Mouse (Mus musculus) embryo, embryonic 11.5 days (tissue): ENCODE results near the gene Hadha.
A peak's percentile ranks its signal among the peaks of the same experiment; 100 is the strongest.

Experiments used
- DNase-seq: peaks from one replicate; pipeline ENCODE4 v3.0.0-alpha.2; 2012; ENCODE audit warnings: low read depth, low spot score

The Hadha gene

GRCm38 (mm10) chr5:30111771-30112170 is 43.2 kb downstream of the Hadha start:
- no peak for DNase-seq

DNA sequence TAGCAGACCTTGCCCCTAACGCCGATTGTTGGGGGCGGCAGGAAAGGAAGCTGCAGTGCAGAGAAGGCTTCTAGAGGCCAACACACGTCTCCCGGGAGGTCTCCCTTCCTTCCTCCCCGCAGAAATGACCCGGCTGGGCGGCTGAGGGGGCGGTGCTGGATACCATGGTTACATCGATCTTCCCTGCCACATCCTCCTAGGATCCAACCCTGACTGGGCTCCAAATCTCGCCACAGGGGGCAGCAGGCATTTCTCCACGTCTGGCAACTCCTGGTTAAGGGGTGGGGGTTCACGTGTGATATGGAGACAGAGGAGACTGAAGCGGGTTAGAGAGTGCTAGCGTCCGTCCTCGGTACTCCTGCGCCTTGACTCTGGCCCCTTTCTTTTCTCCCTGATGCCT is 43.8 kb downstream of the Hadha start:
- DNase-seq, result no peak

DNA sequence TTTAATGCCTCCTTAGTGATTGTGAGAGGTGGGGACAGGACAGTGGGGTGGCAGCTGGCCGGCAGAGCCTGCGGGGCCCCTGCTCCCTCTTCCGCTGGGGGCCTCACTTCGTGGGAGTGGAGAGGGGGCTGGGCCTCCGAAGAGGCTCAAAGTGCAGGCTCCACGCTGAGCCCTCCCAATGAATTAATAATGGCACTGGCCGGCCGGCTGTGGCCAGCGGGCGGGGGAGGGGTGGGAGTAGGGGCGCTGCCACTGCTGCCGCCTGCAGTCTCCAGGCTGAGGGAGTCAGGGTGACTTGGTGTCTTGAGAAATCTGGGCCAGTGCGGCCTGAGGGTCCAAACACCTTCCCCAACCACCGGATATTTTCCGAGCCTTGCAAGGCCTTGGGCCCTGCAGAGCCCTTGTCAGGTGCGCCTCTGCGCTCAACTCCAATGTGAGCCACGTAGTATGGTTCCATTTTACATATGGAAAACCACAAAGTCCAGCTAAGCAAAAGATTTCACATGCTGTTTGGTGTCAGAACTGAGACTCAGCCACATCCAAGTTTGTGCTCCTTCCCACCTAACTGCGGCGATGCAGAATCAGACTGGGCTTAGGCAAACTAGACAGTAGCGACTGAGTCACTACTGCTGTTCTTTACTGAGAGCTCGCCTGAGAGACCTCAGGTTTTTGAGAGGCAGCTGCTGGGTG is 44.4 kb downstream of the Hadha start:
- DNase-seq, result no peak

GRCm38 (mm10) chr5:30109899-30110298 is 45.1 kb downstream of the Hadha start:
- no peak for DNase-seq

GRCm38 (mm10) chr5:30108233-30108632 is 46.7 kb downstream of the Hadha start:
- no peak for DNase-seq

- no peak for DNase-seq
These were observed 47.3 kb downstream of the Hadha start for GRCm38 (mm10) chr5:30107611-30108041.

DNA sequence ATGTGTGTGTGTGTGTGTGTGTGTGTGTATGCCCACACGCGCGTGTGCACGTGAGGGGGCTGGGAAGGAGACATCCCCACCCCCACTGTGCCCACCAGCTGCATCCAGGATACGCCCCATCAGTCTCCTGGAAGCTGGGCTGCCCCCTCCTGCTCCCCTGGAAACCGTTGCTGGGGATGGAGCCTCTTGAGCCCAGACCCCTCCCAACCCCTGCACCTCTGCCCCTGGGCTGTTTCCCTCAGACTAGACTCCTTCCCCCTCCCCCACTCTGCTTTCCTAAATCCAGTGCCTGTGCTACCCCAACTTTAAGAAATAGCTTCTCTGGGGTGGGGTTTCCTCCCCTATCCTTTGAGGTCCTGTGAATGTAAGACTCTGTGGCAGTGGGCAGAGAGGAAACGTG is 47.8 kb downstream of the Hadha start:
- DNase-seq, result no peak

DNA sequence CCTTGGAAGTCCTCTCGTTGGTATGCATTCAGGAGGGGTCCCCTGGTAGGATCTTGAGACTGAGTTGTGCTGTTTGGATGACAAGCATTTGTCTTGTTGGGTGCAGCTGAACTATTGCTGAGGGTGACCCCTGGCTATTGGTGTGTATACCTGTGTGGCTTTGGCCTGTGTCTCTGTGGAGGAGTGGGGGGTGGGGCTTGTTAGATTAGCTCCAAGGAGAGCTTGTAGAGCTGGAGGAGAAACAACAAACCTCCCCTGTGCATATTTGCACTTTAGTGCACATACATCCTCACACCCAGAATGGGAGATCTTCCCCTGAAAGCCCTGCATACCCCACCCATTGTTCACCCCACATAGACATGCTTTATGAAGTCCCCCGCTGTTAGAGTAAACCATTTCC is 48.2 kb downstream of the Hadha start:
- DNase-seq, result no peak

GRCm38 (mm10) chr5:30105668-30106300 is 49.2 kb downstream of the Hadha start, which contains the start of gene 3110082J24Rik:
Gene 3110082J24Rik (minus strand): TSS chr5:30106086.
- no peak for DNase-seq

DNA sequence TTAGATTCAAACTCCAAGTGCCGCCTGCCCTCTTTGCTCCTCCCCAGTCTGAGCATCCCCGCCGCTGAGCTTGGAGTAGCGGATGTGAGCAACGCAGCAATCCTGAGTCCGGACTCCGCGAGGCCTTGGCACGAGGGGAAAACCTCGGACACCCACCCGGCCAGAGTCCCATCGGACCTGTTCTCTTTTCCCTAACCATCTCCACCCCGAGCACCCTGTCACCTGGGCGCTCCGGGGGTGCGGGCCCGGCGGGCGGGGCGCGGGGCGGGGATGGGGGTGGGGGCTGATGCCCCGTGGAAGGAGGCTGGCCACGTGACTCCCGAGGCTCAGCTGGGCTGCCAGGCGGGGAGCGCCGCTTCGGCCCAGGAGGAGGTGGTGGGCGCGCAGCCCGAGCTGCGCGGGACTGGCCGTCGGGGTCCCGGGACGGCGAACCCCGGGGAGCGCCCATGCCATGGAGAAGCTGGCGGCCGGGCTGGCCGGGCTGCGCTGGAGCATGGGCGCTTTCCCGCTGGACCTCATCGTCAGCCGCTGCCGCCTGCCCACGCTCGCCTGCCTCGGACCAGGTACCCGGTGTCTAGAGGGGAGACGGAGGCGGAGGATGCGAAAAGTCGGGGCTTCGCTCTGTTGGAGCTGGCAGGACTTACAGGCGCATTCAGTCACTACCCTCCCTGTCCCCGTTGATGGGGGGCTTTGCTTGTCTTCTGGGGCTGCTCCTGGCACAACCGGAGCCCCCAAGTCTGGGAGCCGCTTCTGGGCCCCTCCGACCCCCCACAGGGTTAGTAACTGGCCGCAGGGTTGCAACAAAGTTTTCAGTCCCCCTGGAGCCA is 49.9 kb downstream of the Hadha start, which contains the start of gene Garem2:
Gene Garem2 (plus strand): TSS at position 321 of the 827 bp plus-strand sequence.
- DNase-seq, result no peak

- DNase-seq, result no peak
These were observed 50.6 kb downstream of the Hadha start for GRCm38 (mm10) chr5:30104339-30104738.

DNA sequence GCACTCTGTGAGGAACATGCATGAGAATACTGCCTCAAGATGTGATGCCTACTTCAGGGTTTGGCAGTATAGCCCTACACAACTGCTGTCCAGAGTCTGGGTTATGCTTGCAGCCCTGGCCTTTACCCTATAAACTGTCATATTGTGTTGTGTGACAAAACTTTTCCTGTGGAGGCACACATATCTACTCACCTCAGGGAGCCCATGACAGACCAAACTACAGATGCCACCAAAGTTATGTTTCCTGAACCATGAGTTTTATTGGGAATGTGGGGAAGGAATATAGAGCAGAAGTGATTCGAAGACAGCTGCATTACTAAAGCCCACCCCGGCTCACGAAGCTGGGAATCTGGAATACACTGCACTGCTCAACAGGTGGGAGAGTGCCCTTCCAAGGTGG is 51.6 kb downstream of the Hadha start:
- DNase-seq, result no peak

GRCm38 (mm10) chr5:30098260-30098659 is 56.7 kb downstream of the Hadha start:
- DNase-seq, result no peak

GRCm38 (mm10) chr5:30095731-30096130 is 59.2 kb downstream of the Hadha start:
- no peak for DNase-seq

DNA sequence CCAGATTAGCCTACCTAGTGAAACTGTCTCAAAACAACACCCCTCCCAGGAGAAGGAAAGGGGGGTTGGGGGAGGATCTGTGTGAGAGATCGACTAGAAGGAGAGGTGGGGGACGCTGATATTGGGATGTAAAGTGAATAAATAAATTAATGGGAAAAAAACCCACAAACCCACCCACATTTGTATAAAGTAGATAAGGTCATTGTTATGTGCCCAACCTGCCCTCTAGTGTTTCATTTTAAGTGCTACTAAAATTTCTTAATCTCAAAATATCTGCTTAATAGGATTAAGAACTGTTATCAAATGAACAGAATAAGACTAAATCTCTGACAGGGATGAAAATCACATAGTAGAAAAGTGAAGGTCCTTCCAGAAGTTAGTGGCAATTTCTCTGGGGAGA is 60.6 kb downstream of the Hadha start:
- DNase-seq, result no peak

DNA sequence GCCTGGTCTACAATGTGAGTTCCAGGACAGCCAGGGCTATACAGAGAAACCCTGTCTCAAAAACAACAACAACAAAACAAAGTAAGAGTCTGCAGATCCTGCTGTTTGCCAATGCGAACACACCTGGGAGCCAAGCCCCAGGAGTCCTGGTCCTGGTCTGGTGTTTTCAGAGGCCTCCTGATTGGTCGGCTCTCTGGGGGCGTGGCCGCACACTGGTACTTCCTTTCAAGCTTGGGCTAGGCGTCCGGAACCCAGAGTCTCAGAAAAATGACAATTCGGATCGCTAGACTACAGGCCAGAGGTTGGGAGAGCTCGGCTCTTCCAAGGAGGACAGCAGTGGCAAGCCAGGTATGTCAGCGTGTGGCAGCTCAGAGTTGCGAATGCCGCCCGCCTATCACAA is 62.3 kb downstream of the Hadha start:
- no peak for DNase-seq

GRCm38 (mm10) chr5:30072825-30073821 is 81.8 kb downstream of the Hadha start, which contains the start of gene Tyms:
Gene Tyms (minus strand): TSS chr5:30073617.
- DNase-seq, result peak; percentile 76

GRCm38 (mm10) chr5:30072377-30072776 is 82.6 kb downstream of the Hadha start:
- DNase-seq, result no peak

DNA sequence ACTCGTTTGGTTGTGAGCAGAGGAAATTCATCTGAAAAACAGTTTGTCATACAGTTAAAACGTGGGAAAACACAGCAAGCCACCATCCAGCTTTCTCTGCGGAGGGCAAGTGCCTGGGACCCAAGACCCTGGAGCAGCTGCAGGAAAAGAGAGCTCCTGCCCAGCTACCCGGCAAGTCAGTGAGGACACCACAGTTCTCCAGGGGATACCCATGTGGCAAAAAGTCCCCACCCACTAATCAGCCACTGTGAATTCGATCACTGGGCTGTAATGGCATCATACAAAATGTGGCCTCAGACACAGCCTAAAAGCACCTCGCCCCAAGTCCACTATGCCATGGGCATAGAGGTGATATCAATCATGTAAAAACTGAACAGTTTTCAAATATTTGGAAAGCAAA is 83.3 kb downstream of the Hadha start:
- DNase-seq, result no peak
